Mouse (Mus musculus) erythroblast, embryonic 14.5 days (primary cell): ENCODE data around the gene Gm14548. TPM values are rescaled to one million over a fixed set of nuclear protein-coding genes. Genes with fewer than 3 reads are reported as not detected.
"Not testable (repeated sequence)": the region's sequence is repeated elsewhere in the genome, so short reads cannot be mapped to it uniquely, and the experiment has no call there.

Source experiments
- H3K27me3 ChIP-seq: 2 replicates; pipeline ENCODE4 v1.6.1; 2012; ENCODE audit warnings: inconsistent platforms; ENCODE audit not compliant: control insufficient read depth
- H3K36me3 ChIP-seq: 2 replicates; pipeline ENCODE4 v1.6.1; 2012; ENCODE audit warnings: mild to moderate bottlenecking, inconsistent platforms; ENCODE audit not compliant: control insufficient read depth
- H3K4me1 ChIP-seq: 2 replicates; pipeline ENCODE4 v1.6.1; 2012; ENCODE audit warnings: inconsistent platforms; ENCODE audit not compliant: control insufficient read depth
- H3K4me3 ChIP-seq: replicated peaks from 2 replicates; pipeline ENCODE3; 2012; ENCODE audit warnings: moderate library complexity, mild to moderate bottlenecking, inconsistent platforms
- H3K9me3 ChIP-seq: 2 replicates; pipeline ENCODE4 v1.6.1; 2012; ENCODE audit warnings: low read length, inconsistent platforms, mixed read lengths; ENCODE audit not compliant: control insufficient read depth
- GATA1 ChIP-seq: IDR thresholded peaks from 2 replicates; pipeline ENCODE4 v1.6.1; 2012; ENCODE audit warnings: low read length, inconsistent platforms, mixed read lengths
- TAL1 ChIP-seq: IDR thresholded peaks from 3 replicates; pipeline ENCODE4 v1.6.1; 2012; ENCODE audit warnings: low read length, inconsistent platforms, mixed read lengths
- polyA plus RNA-seq: library from polyadenylated mRNA; stranded (reverse); fragments of >175 nt; gene quantifications from 2 replicates; pipeline ENCODE4 v1.2.3, GENCODE M21; 2012

The Gm14548 gene
- not detected in 2 replicates for polyA plus RNA-seq

- H3K36me3 ChIP-seq, H3K27me3 ChIP-seq, H3K4me3 ChIP-seq, H3K4me1 ChIP-seq, H3K9me3 ChIP-seq: not testable (repeated sequence)
Observed at GRCm38 (mm10) chr7:3898036-3898590, at the start of gene Gm14548. Gm14548 (minus strand) TSS chr7:3898120.

GRCm38 (mm10) chr7:3946117-3946516 lies 48.2 kb upstream of the Gm14548 start:
- no peaks in the 10 kb centered on the region for H3K9me3 ChIP-seq
- no peak overlapping the region for H3K4me3 ChIP-seq
- no peaks in the 10 kb centered on the region for H3K36me3 ChIP-seq
- TF ChIP-seq TAL1 (no peak), GATA1 (no peak)
- H3K4me1 ChIP-seq: no peaks in the 10 kb centered on the region
- H3K27me3 ChIP-seq: no peaks in the 10 kb centered on the region

- Histone ChIP-seq H3K4me3 (no peak overlapping the region), H3K4me1 (no peaks in the 10 kb centered on the region)
- no peak for TF ChIP-seq GATA1
- no peak for TF ChIP-seq TAL1
Observed at GRCm38 (mm10) chr7:3940915-3941314, 43.0 kb upstream of the Gm14548 start.

GRCm38 (mm10) chr7:3939866-3940525 lies 42.1 kb upstream of the Gm14548 start:
- no peak for TF ChIP-seq TAL1
- no peak for TF ChIP-seq GATA1
- Histone ChIP-seq H3K9me3 (no peaks in the 10 kb centered on the region), H3K4me3 (no peak overlapping the region), H3K4me1 (no peaks in the 10 kb centered on the region), H3K27me3 (no peaks in the 10 kb centered on the region), H3K36me3 (no peaks in the 10 kb centered on the region)

More at GRCm38 (mm10) chr7:3940915-3941314, 43.0 kb upstream of the Gm14548 start:
- H3K9me3 ChIP-seq: no peaks in the 10 kb centered on the region
- no peaks in the 10 kb centered on the region for H3K36me3 ChIP-seq
- H3K27me3 ChIP-seq: no peaks in the 10 kb centered on the region

- H3K4me1 ChIP-seq, H3K27me3 ChIP-seq, H3K4me3 ChIP-seq, H3K36me3 ChIP-seq, H3K9me3 ChIP-seq: not testable (repeated sequence)
Observed at GRCm38 (mm10) chr7:3935473-3935872, 37.6 kb upstream of the Gm14548 start.

DNA sequence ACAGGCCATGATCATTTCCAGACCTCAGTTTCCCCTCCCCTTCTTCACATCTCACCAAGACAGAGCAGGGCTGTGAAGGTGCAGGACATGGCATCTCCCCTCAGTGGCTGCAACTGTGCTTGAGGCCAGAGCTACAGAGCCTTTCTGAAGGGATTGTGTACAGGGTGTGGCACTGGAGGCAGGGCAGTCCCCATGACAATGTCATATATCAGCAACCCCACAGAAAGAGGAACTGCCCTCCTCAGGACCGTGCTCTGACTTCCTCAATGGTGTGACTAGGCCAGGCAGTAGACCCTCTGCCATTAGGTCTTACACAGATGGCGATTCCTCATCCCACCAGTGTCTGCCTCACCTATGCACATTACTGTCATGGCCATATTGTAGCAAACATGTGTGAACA lies 17.5 kb upstream of the Gm14548 start, which contains the start of gene Lilra6:
Gene Lilra6, minus strand, starts transcription at position 117 of the 400 bp plus-strand sequence.
- H3K4me3 ChIP-seq, H3K4me1 ChIP-seq, H3K36me3 ChIP-seq, H3K27me3 ChIP-seq, H3K9me3 ChIP-seq: not testable (repeated sequence)

GRCm38 (mm10) chr7:3903704-3904103 lies 5.8 kb upstream of the Gm14548 start:
- no peaks in the 10 kb centered on the region for H3K36me3 ChIP-seq
- no peak for TF ChIP-seq TAL1
- no peaks in the 10 kb centered on the region for H3K9me3 ChIP-seq
- no peak overlapping the region for H3K4me3 ChIP-seq
- no peaks in the 10 kb centered on the region for H3K27me3 ChIP-seq
- H3K4me1 ChIP-seq: no peaks in the 10 kb centered on the region

DNA sequence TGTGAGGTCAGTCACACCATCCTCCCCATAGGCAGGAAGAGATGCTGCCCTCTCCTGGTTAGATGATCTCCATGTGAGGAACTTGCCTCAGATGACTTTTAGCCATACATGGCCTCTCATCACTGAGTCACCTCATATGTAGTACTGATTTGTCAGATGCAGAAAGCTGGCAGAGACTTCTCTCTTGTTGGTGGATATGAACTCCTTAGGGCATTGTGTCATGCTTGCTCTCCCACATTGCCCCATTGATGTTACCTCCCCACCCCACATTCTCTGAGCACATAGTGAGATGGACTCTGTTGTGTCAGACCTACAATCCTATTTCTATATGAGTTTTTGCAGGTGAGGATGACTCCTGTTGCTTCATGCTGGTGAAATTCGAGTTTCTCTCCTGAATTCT lies 22.9 kb downstream of the Gm14548 start:
- not testable (repeated sequence) for H3K36me3 ChIP-seq, H3K4me3 ChIP-seq, H3K27me3 ChIP-seq, H3K4me1 ChIP-seq, H3K9me3 ChIP-seq

- H3K36me3 ChIP-seq, H3K4me3 ChIP-seq, H3K27me3 ChIP-seq, H3K4me1 ChIP-seq, H3K9me3 ChIP-seq: not testable (repeated sequence)
Observed at GRCm38 (mm10) chr7:3844951-3845350, 53.0 kb downstream of the Gm14548 start, which contains the start of gene Pira2. Pira2 (minus strand) TSS chr7:3845051.

GRCm38 (mm10) chr7:3837854-3838253 lies 60.1 kb downstream of the Gm14548 start:
- H3K36me3 ChIP-seq, H3K4me1 ChIP-seq, H3K9me3 ChIP-seq, H3K4me3 ChIP-seq, H3K27me3 ChIP-seq: not testable (repeated sequence)

Other genes starting within 250 kb of the Gm14548 start
- 1.0 and 1.3 TPM in 2 replicates for gene Leng1, start 232.3 kb downstream of the Gm14548 start, polyA plus RNA-seq
- gene Tmc4, start 220.6 kb downstream of the Gm14548 start, polyA plus RNA-seq: 0.05 and 0.12 TPM in 2 replicates
- gene Tsen34, start 205.3 kb downstream of the Gm14548 start, polyA plus RNA-seq: 0.70 and 1.0 TPM in 2 replicates
- gene Mboat7, start 204.6 kb downstream of the Gm14548 start, polyA plus RNA-seq: 0.58 and 0.73 TPM in 2 replicates
- gene Rps9, start 194.1 kb downstream of the Gm14548 start, polyA plus RNA-seq: 81.2 and 118 TPM in 2 replicates
- gene Pirb, start 177.7 kb downstream of the Gm14548 start, polyA plus RNA-seq: 0.03 TPM in 1 of 2 replicates, not detected in the other
- not detected in 2 replicates for gene Gm15448, start 72.4 kb downstream of the Gm14548 start, polyA plus RNA-seq
- gene Pira2, start 53.1 kb downstream of the Gm14548 start, polyA plus RNA-seq: not detected in 2 replicates
- 0.07 TPM in 1 of 2 replicates, not detected in the other for gene Lilra6, start 17.4 kb upstream of the Gm14548 start, polyA plus RNA-seq
- gene Lair1, start 165.1 kb upstream of the Gm14548 start, polyA plus RNA-seq: not detected in 2 replicates
- gene Ttyh1, start 221.3 kb upstream of the Gm14548 start, polyA plus RNA-seq: not detected in 2 replicates
- gene Leng8, start 238.9 kb upstream of the Gm14548 start, polyA plus RNA-seq: 20.2 and 21.2 TPM in 2 replicates